Mouse (Mus musculus) layer of hippocampus, postnatal 25 days (tissue): ENCODE measurements around the gene Masp2. TPM values are rescaled to one million over a fixed set of nuclear protein-coding genes. Genes with fewer than 3 reads are reported as not detected.

Source experiments
- DNase-seq, 2 experiments: peaks; one replicate each; pipeline ENCODE4 v3.0.0; 2022; ENCODE audit warnings: mixed read lengths in 2 of 2, low spot score in 1 of 2; ENCODE audit errors: extremely low spot score in 1 of 2
- total RNA-seq, 2 experiments: library from RNA; stranded (reverse); gene quantifications; 2 replicates each; pipeline ENCODE4 v1.2.3; 2021

Gene Masp2
- total RNA-seq, 2 experiments from 2014 or later: 3.0 to 3.9 TPM

DNA sequence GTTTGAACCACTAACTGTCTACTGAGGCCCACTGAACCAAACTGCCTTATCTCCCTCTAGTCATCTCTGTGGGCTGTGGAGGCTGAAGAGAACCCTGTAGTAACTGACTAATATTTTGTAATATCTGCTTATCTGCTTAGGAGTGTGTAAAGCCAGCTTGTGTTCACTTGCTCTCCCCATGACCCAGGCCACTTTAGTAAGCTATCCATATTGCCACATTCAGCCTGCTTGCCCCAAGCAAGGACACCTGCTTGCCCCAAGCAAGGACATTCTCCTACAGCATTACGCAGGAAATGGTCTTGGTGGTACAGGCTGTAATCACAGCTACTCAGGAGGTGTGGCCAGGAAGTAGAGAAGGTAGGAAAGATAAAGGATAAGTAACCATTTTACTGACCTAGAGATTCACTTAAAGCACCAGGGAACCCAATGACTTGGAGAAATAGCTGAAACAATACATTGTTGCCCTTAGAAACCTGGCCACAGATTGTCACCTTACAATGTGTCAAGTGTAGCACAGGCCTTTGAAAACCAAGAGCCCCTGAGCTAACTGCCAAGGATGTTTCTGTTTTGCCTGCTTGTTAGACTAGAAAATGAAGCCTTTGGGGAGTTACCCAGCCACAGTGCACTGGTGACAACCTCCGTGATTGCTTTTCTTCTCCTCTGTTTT lies 31.2 kb downstream of the Masp2 start:
- no peak for DNase-seq

DNA sequence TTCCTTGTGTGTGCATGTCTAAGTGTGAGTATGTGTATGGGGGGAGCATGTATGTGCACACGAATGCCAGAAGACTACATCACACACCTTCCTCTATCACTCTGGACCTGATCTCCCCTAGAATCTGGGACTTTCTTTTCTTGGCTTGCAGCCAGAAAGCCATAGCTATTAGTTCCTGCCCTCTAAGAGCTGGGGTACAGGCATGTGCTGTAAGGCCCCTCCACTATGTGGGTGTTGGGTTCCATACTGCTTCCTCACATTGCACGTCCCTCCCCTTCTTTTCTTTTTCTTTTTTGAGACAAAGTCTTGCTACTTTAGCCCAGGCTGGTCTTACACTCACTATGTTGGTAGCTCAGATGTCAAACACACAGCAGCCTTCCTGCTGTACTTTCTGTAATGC lies 33.0 kb downstream of the Masp2 start:
- DNase-seq: no peak

DNA sequence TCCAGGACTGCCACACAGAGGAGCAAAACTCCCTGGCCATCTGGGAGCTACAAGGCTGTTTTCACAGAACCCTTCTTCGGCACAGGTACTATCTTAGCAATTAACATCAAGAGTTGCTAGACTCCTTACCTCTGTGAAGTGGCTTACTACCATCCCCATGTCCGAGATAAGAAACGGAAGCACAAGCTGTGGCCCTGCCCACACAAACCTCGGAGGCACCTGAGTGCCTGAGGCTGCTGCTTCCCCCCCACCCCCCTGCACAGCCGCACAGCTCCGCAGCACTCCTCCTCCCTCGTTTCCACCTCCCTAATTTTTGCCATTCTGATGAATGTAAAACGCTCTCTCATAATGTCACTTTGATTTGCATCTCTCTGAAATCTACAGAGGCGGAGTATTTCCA lies 35.9 kb downstream of the Masp2 start:
- no peak for DNase-seq

DNA sequence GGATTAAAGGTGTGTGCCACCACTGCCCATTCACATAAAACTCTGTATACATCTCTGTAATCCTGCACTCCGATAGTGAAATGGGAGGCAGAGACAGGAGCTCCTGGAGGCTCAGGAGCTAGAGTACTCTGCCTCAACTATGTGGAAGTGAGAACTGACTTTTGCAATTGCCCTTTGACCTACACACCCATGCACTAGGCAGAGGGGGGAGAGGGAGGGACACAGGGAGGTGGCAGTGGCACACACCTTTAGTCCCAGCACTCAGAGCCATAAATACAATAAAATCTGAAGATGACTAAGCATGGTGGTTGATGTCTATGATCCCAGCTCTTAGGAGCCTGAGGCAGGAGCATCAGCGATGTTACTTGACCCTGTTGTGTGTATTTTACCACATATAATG lies 37.1 kb downstream of the Masp2 start:
- DNase-seq: no peak

DNA sequence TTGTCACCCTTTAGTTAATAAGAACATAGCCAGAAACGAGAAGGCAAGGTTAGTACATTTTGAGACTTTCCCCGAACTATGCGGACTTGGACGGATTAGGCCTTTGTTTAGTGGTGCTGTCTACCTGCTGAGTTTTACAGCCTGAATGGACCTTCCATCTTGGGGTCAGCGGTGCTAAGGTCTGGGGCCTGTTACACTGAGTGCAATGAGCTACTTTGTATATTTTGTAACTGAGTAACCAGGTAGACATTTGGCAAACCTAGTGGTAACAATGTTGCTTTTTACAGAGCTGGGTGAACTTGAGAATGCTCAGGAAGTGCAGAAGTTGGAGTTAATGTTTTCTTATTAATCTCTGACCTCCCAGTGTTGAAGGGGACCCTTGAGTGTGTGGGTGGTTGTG lies 38.8 kb downstream of the Masp2 start:
- no peak for DNase-seq

DNA sequence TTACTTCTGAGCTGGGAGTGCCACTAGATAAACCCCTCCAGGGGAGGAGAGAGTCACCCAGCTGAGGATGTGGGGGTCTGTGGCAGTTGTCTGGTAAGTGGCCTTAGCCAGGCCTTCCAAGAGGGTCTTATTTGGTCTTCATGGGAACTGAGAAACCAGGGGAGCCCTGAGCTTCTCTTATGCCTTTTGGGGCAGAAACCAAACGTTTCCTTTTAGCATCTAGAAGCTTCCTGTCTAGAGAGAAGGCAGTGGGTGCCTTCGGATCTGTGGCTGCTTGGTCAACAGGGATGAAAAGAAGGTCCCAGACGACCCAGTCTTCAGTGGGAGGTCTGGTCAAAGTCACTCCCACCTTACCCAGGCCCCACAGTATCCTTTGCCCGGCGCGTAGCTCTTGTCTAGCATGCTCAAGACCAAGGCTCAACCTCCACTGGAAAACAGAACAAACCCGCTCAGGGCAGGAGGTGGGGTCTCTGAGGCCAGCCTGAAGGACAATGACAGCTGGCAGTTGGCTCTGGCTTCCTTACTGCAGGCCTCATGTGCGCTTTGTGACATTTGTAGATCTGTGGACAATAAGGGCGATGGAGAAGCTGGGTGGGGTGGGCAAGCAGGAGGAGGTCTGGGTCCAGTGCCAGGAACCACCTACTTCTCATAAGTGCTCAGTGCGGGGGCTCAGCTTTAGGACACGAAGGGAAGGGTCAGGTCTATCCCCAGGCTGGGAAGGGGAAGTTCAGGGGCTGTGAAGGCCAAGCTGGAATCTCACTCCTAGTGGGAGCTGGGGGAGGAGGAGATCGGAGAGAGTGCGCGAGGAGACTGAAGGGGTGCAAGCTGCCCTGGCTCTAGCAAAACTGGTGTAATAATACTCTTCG lies 41.2 kb downstream of the Masp2 start, which contains the start of gene Gm572:
TSS of gene Gm572 (plus strand) at position 27 of the 866 bp plus-strand sequence.
- DNase-seq: no peak

DNA sequence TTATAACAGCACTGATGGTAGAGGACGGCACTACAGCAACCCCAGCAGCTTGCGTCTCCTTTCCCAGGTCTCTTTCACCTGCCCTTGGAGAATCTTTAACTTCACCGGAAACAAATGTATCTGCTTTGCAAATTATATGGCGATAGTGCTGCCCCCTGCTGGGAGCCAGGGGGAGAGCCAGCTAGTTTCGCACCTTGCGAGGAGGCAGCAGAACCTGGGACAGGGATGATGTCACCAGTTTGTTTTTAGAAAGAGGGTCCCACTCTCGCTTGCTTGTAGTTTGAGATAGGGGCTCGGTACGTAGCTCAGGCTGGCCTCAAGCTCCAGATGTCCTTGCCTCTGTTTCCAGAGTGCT lies 41.8 kb downstream of the Masp2 start:
- DNase-seq: peak; percentile 56 to 79

DNA sequence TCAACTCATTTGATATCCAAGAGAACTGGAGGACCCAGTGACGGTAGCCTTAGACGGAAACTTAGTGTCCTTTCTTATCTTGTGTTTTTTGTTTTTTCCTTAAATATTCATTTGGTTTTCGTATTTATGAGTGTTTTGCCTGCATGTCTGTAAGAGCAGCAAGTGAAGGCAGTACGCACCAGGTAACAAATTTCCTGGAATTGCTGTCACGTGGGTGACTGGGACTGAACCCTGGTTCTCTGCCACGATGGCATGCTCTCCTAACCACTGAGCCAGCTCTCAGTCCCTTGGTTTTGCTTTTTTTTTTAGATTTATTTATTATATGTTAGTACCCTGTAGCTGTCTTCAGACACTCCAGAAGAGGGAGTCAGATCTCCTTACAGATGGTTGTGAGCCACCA lies 42.6 kb downstream of the Masp2 start:
- no peak for DNase-seq

DNA sequence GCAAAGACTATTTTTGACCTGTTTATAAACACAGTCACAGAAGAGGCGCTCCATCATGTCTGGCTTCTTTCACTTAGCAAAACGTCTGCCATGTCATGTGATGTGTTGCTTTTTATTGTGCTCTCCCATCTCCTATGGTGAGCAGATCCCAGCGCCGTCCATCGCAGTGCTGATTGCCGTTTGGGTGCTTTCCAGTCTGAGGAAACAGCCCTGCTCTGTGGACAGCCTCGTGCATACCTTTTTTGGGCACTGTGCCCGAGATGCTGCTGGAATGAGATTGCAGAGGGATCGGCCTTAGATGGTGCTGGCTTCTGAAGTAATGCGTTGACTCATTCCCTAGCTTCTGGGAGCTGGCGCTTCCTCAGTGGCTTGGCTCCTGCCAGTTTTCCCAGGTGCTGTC lies 44.3 kb downstream of the Masp2 start:
- peak in 1 of 2 experiments; percentile 16 for DNase-seq

DNA sequence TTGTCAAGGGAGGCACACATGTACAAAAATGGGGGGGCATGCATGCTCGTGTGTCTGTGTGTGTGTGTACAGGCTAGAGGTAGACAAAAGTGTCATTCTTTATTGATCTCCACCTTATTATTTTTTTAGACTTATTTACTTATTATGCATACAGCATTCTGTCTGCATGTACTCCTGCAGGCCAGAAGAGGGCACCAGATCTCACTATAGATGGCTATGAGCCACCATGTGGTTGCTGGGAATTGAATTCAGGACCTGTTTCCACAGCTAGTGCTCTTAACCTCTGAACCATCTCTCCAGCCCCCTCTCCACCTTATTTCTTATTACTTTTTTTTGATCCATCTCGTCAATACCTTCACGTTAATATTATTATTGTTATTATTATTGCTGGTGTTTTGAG lies 47.0 kb downstream of the Masp2 start:
- no peak for DNase-seq

DNA sequence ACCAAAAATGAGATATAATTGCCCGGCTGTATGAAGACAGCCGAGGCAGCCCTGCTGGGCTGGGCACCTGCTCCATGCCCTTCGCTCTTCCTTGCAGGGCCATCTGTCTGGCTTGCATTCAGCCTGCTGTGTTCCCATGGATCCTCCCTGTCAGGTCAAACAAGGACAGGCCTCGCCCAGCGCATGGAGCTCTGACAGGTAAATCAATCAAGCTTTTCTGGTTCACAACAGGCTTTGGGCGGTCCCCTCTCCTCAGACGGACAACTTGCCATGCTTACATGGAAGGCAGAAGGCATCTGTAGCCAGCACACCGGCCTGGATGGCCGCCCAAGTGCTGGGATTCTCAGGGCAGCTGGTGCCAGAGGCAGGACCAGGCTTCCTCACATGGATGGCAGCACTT lies 48.7 kb downstream of the Masp2 start:
- no peak for DNase-seq

DNA sequence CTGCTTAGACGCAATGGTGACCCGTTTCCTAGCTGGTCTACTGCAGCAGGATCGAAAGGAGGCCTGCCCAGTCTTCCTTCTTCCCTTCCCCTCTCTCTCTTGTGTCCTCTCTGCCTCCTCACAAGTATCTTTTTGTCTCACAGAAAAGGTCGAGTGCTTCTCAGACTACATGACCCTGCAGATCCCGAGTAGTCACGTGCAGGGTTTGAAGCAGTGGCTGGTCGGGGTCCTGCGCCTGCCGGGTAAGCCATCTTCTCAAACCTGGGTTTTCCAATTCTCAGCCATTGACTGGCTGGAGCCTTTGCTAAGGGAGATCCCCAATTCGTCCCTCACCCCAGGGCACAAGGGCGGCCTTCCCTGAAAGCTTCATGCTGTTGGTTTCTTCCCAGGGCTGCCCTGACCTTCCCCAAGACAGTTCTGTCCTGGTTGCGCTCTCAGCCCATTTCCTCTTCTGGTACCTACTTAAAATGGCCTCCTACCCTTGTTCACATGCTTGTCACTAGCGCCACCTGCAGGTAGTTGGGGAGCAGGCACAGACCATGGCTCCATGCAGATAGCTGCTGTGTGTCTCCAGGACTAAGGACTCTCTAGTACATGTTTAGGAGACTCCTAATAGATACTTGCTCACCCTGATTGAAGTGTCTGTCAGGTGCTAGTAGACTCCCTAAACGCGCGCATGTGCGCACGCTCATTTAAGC lies 52.5 kb downstream of the Masp2 start:
- DNase-seq: peak in 1 of 2 experiments; percentile 20

DNA sequence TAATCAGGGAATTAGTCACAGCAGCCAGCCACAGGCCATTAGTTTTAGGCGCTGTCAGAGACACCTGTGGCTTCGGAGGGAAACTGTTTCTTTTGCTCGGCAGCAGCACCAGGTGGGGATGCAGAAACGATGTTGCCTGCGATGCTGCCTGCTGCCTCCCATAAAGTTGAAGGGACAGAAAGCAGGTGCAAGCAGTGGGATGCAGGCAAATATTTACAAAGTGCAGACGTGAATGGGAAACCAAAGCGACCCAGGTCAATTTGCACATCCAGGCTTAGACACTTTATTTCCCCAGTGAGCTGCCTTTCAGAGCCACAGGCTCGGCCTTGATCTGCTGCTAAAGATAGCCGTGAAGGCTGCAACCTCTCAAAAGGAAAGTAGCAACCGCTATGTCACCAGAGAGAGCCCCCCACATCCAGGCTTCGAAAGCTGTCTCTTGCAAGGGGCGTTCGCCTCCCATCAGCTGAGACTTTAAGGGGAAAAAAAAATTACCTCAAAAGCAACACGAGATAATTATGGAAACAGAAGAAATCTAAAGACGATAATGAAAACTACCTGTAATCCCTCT lies 54.4 kb downstream of the Masp2 start:
- DNase-seq: no peak

DNA sequence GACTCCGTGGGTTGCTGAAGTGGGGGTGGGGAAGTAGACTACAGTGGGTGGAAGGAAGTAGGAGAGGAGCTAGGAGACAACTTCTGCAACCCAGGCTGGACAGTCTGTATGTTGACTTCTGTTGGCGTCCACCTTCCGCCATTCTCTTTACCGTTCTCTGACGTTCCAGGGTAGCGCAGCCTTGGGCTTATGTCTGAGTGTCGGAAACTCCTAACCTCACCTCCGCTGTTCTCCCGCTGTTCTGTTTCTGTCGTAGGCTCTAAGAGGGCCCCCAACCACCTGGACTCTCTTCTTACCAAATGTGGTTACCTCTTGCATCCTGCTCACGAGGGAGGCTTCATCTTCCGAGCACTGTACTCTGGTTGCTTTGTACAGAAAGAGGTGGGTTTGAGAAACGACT lies 55.4 kb downstream of the Masp2 start:
- no peak for DNase-seq

DNA sequence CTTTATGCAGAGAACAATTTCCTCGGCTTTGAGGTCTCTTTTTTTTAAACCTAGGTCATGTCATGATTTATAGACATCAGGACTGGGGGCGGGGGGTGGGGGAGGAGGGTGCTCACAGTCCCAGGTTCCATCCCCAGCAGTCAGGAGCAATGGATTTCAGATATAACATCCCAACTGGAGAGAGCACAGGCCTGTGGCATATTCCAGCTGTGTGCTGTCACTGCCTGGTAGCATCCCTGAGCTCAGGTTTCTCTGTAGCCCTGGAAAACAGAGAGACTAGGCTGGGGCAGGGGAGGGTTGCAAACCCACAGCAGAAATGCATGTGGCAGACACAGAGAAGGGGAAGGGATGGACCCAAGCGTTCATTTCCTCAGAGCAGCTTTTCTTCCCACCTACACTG lies 57.8 kb downstream of the Masp2 start:
- DNase-seq: no peak

DNA sequence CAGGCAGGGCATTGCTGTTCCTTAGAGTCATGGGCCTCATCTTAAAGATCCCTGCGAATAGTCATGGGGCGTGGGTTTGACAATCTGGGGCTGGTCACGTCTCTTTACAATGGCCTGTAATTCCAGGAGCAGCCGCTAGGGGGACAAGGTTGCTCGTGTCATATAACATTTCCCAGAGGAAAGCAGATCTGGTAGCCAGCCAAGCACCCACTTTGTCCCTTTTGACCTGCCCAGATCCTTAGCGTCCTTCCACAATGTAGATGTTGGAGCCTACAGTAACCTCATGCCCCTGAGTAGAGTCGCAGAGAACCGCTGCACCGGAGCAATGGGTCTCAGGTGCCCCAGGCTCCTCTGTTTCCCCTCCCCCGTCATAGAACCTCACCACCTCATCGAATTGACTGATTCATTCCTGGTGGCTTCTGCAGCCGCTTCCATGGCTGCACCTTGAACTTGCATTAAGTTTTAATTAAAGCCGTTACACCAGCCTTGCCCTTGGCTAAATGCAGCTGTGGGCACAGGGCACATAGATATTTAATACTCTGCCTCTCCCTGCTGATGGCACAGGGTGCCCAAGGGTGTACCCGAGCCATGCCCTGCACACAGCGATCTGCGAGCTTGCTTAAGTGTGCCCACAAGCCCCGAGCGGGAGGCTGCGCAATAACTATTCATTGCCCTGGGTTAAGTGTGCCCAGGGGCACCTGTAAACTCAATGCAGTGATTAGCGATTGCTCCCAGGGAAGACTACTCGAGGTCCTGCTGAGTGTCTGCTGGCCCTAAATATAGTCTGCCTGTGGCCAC lies 60.0 kb downstream of the Masp2 start:
- peak; percentile 38 to 75 for DNase-seq

DNA sequence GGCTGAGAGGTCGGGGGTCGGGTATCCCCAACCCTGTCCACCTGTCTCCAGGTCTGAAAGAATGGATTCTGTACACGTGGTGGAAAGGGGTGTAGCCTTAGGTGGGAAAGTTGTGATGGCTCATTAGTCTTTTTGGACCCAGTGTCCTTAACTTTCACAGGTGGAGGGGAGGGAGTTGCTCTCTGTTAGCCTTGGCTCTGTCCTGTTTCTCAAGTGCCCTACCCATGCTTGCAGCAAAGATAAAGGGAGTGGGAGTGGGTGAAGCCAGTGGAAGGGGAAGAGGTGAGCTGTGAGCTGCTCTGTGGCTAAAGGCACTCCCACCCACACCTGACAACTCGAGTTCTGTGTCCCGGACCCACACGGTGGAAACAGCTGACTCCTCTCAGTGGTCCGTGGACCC lies 61.0 kb downstream of the Masp2 start:
- DNase-seq: no peak

DNA sequence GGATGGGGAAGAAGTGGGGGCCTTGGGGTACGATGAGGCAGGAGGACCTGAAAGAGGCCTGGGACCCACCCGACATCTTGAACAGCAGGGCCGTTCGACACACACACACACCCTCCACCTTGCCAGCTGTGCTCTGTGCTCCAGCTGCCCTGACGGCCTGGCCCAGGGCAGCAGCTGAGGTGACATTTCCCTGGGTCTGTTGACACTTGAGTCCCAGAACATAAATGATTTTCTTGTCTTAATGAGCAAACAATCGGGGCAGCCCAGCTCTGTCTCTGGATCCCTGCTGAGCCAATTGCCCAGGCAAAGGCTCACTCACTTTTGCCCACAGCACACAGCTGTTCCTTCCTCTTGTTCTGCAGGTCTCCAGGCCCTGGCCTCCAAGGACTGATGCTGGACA lies 61.7 kb downstream of the Masp2 start:
- no peak for DNase-seq
